Mouse (Mus musculus) hindbrain, embryonic 15.5 days (tissue): ENCODE results near the gene Prom2. TPM values are rescaled to one million over a fixed set of nuclear protein-coding genes. Genes with fewer than 3 reads are reported as not detected.

Source experiments
- ATAC-seq: fragments of 200-750 bp; cut with Nextera tagmentation; 2 replicates; pipeline ENCODE4 v1.8.0; 2017; ENCODE audit warnings: low read depth, moderate number of reproducible peaks, moderate TSS enrichment; ENCODE audit not compliant: low FRiP score
- H3K27ac ChIP-seq: fragments of 300-500 bp; sonication (generic); replicated peaks from 2 replicates; pipeline ENCODE4 v1.5.1; 2015; ENCODE audit warnings: mild to moderate bottlenecking, inconsistent platforms
- H3K27me3 ChIP-seq: fragments of 300-500 bp; sonication (generic); 2 replicates; pipeline ENCODE4 v1.6.1; 2015; ENCODE audit warnings: control low read depth, inconsistent platforms
- H3K36me3 ChIP-seq: fragments of 300-500 bp; sonication (generic); 2 replicates; pipeline ENCODE4 v1.6.1; 2015; ENCODE audit warnings: control low read depth, inconsistent platforms
- H3K4me1 ChIP-seq: fragments of 300-500 bp; sonication (generic); replicated peaks from 2 replicates; pipeline ENCODE4 v1.6.1; 2015; ENCODE audit warnings: control low read depth, inconsistent platforms
- H3K4me2 ChIP-seq: fragments of 300-500 bp; sonication (generic); 2 replicates; pipeline ENCODE4 v1.6.1; 2015; ENCODE audit warnings: moderate library complexity, mild to moderate bottlenecking, inconsistent platforms
- H3K4me3 ChIP-seq: fragments of 300-500 bp; sonication (generic); 2 replicates; pipeline ENCODE4 v1.5.1; 2015; ENCODE audit warnings: mild to moderate bottlenecking, inconsistent platforms
- H3K9ac ChIP-seq: fragments of 300-500 bp; sonication (generic); 2 replicates; pipeline ENCODE4 v1.6.1; 2015; ENCODE audit warnings: inconsistent platforms
- H3K9me3 ChIP-seq: fragments of 300-500 bp; sonication (generic); 2 replicates; pipeline ENCODE4 v1.6.1; 2016; ENCODE audit warnings: control low read depth, inconsistent platforms
- WGBS: fragments of 180-500 bp; shearing (Covaris S2); methylation state at CpG from one replicate; pipeline ENCODE4 v1.1.7; 2015; 5-methylcytosine and 5-hydroxymethylcytosine counted together
- polyA plus RNA-seq: library from polyadenylated mRNA; unstranded; fragments of >200 nt; fragmentation: Nextera tagmentation; extraction: Ambion mirVana; gene quantifications from 2 replicates; pipeline ENCODE4 v1.2.1, GENCODE M21; 2015

Prom2 gene
- polyA plus RNA-seq, 1 experiment from 2014 or later = 0.09 TPM

DNA sequence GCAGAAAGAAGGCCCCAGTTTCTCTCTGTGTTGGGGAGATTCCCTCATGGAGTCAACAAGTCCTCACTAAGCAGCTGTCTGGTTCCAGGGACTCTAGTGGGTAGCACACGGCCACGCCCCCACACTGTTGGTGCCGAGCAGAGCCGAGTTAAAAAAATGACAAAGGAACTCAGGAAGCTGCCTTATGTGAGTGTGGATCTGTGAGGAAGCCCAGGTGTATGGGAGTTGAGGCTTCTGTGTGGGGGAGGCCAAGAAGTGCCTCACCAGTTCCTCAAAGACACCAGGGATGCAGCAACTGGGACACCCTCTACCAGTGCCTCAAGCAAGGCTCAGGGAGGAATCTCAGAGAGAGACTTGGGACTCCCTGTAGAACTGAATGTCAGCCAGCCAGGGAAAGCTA, 62.1 kb downstream of the Prom2 start:
- no peaks in the 10 kb centered on the region for H3K36me3 ChIP-seq
- H3K27ac ChIP-seq = no peak overlapping the region
- H3K27me3 ChIP-seq = peaks cover 48% of the 10 kb centered on the region
- H3K9me3 ChIP-seq = no peaks in the 10 kb centered on the region
- WGBS = 77% methylated on average over 4 of the region's 4 CpGs
- H3K9ac ChIP-seq = no peak overlapping the region
- peaks cover 27% of the 10 kb centered on the region for H3K4me1 ChIP-seq
- H3K4me3 ChIP-seq = no peak overlapping the region
- H3K4me2 ChIP-seq = no peak overlapping the region
- ATAC-seq = no peak

Other genes with a start within 250 kb of the Prom2 start
- 13.0 and 14.2 TPM in 2 replicates for gene Dusp2, start 205.3 kb downstream of the Prom2 start, polyA plus RNA-seq
- not detected in 2 replicates for gene Astl, start 202.8 kb downstream of the Prom2 start, polyA plus RNA-seq
- gene Adra2b, start 178.3 kb downstream of the Prom2 start, polyA plus RNA-seq = 0.47 TPM in 2 replicates
- gene Gpat2, start 116.3 kb downstream of the Prom2 start, polyA plus RNA-seq = 0.18 and 0.33 TPM in 2 replicates
- gene Fahd2a, start 96.9 kb downstream of the Prom2 start, polyA plus RNA-seq = 30.4 and 31.8 TPM in 2 replicates
- gene Kcnip3, start 19.4 kb downstream of the Prom2 start, polyA plus RNA-seq = 11.0 and 13.9 TPM in 2 replicates
- gene Zfp661, start 45.6 kb upstream of the Prom2 start, polyA plus RNA-seq = 7.1 and 7.2 TPM in 2 replicates
- gene Mrps5, start 45.8 kb upstream of the Prom2 start, polyA plus RNA-seq = 130 and 142 TPM in 2 replicates
- 2.9 and 4.8 TPM in 2 replicates for gene Mal, start 115.2 kb upstream of the Prom2 start, polyA plus RNA-seq
- gene Mall, start 188.5 kb upstream of the Prom2 start, polyA plus RNA-seq = 1.4 TPM in 2 replicates
- 14.2 and 16.8 TPM in 2 replicates for gene Nphp1, start 247.4 kb upstream of the Prom2 start, polyA plus RNA-seq